ENCODE assay signal across 8 mouse cellular contexts in genomic region chr10:117860958-117861357, GRCm38 (mm10). TPM values are rescaled to one million over a fixed set of nuclear protein-coding genes. Genes with fewer than 3 reads are reported as not detected.
DNase-seq lines count a peak whose midpoint lies in the region; ATAC-seq and TF ChIP-seq lines count a peak whose summit lies in the region.

No protein-coding gene starts in this region.

- H3K36me3 ChIP-seq in lung, postnatal 0 days (ENCODE audit: insufficient read depth, low read length) = no peaks in the 10 kb centered on the region
- no peaks in the 10 kb centered on the region for H3K36me3 ChIP-seq in forebrain, embryonic 15.5 days

- 36% methylated on average over 16 of the region's 16 CpGs for whole genome bisulfite sequencing in lung, postnatal 0 days
- 84% methylated on average over 16 of the region's 16 CpGs for WGBS in forebrain, embryonic 15.5 days

- H3K4me1 ChIP-seq in lung, postnatal 0 days (ENCODE audit: insufficient read depth, low read depth, low read length) = no peaks in the 10 kb centered on the region; the same call in 1 of the 2 replicates
- no peaks in the 10 kb centered on the region for H3K4me1 ChIP-seq in forebrain, embryonic 15.5 days

- no peaks in the 10 kb centered on the region for H3K9me3 ChIP-seq in lung, postnatal 0 days (ENCODE audit: low read length)
- no peaks in the 10 kb centered on the region for H3K9me3 ChIP-seq in forebrain, embryonic 15.5 days

- DNase-seq in gastrocnemius, adult 18-20 months (ENCODE audit: low spot score) = peak; percentile 8
- no peak for DNase-seq in gastrocnemius, postnatal 14 days
- peak; percentile 64 for DNase-seq in lung, postnatal 0 days (ENCODE audit: low spot score)
- peak; percentile 88 for DNase-seq in spleen, postnatal 36 days (ENCODE audit: low spot score in 2 of 2)
- DNase-seq in adrenal gland, postnatal 25 days = no peak
- DNase-seq in kidney, adult 8-10 months = no peak

- peak; percentile 84 for ATAC-seq in common myeloid progenitor, adult 5-6 weeks (replicated peaks; ENCODE audit: low read depth, poor library complexity, severe bottlenecking)
- peak; percentile 9 for ATAC-seq in lung, postnatal 0 days
- no peak for ATAC-seq in forebrain, embryonic 15.5 days (replicated peaks)

- no peak overlapping the region for H3K4me3 ChIP-seq in lung, postnatal 0 days (ENCODE audit: low read depth, low read length)
- H3K4me3 ChIP-seq in forebrain, embryonic 15.5 days = no peak overlapping the region

- no peaks in the 10 kb centered on the region for H3K27me3 ChIP-seq in lung, postnatal 0 days (replicated peaks; ENCODE audit: insufficient read depth, low read length)
- no peaks in the 10 kb centered on the region for H3K27me3 ChIP-seq in forebrain, embryonic 15.5 days

- no peak for TF ChIP-seq EP300 in lung, postnatal 0 days (IDR thresholded peaks at IDR 0.05)

- H3K27ac ChIP-seq in lung, postnatal 0 days (ENCODE audit: low read length) = peak overlapping the region; percentile 79
- no peak overlapping the region for H3K27ac ChIP-seq in forebrain, embryonic 15.5 days (replicated peaks)

- TF ChIP-seq CTCF in lung, postnatal 0 days (IDR thresholded peaks at IDR 0.05) = no peak

- no peak overlapping the region for H3K9ac ChIP-seq in lung, postnatal 0 days (replicated peaks; ENCODE audit: low read depth)
- H3K9ac ChIP-seq in forebrain, embryonic 15.5 days (replicated peaks) = no peak overlapping the region

- no peak overlapping the region for H3K4me2 ChIP-seq in lung, postnatal 0 days (replicated peaks; ENCODE audit: low read depth, low read length)
- no peak overlapping the region for H3K4me2 ChIP-seq in forebrain, embryonic 15.5 days (replicated peaks)

- intact Hi-C loops in gastrocnemius, postnatal 14 days (cut with DNase I; ENCODE audit: low total_unique reads) = no loop called here

RNA-seq across cellular contexts. Expression of gene Rap1b, which starts 15.1 kb away (rescaled TPM):
- total RNA-seq in gastrocnemius, adult 18-20 months (2021) = 10 to 100 TPM; 18.7 to 24.9 TPM
- total RNA-seq in gastrocnemius, postnatal 14 days (2021) = 10 to 100 TPM; 29.5 to 36.0 TPM
- total RNA-seq in common myeloid progenitor, adult 5-6 weeks (2017) = 152 and 155 TPM in 2 replicates
- 268 and 290 TPM in 2 replicates for polyA plus RNA-seq in lung, postnatal 0 days (2015; fragmentation: Nextera tagmentation; extraction: Ambion mirVana)
- 128 and 129 TPM in 2 replicates for total RNA-seq in adrenal gland, postnatal 25 days (2021)
- 132 and 138 TPM in 2 replicates for polyA plus RNA-seq in forebrain, embryonic 15.5 days (2015; fragmentation: Nextera tagmentation; extraction: Ambion mirVana)

Comparison
In these comparisons a context has a peak if more than half of its experiments do, and no peak if none do; other contexts are left out.
1. DNase-seq: peak in gastrocnemius, adult 18-20 months (single experiment), lung, postnatal 0 days (single experiment) and spleen, postnatal 36 days (2 of 2); none in gastrocnemius, postnatal 14 days (single experiment), adrenal gland, postnatal 25 days (single experiment) and kidney, adult 8-10 months (0 of 2).